Mouse (Mus musculus): ENCODE data around the gene Cbarp. TPM values are rescaled to one million over a fixed set of nuclear protein-coding genes. Genes with fewer than 3 reads are reported as not detected.

Cbarp gene
- polyA plus RNA-seq, 1 experiment from 2014 or later: 4.7 TPM

DNA sequence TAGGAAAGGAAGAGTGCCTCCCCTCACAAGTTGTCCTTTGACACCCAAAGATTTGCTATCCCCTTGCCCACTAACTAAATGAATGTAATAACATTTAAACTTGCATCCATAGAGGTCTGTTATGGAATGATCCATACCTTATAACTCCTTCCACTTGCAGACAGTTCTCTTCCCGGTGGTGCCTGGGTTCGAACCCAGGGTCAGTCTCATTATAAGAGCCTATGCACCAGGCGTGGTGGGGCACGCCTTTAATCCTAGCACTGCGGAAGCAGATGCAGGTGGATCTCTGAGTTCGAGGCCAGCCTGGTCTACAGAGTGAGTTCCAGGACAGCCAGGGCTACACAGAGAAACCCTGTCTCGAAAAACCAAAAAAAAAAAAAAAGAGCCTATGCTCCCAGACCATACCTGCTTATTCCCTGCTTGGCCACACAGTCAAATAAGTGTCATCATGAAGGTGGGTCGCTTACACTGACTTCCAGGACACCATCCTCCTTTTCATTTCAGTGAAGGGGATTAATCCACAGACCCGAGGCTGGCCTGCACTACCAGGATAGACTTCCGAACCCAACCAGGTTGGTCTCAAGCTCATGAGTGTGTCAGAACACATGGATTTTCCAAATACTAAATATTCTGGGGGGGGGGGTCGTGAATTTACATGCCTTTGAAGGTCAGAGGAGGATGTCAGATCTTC is 515 bp downstream of the Cbarp start:
- no peaks in the 10 kb centered on the region for H3K9me3 ChIP-seq (replicated peaks; ENCODE audit: low read length)
- WGBS: 81% methylated on average over 11 of the region's 11 CpGs
- no peak for TF ChIP-seq CTCF (IDR thresholded peaks at IDR 0.05; ENCODE audit: low read depth)
- no peaks in the 10 kb centered on the region for H3K27me3 ChIP-seq (ENCODE audit: insufficient read depth, low read length)
- H3K36me3 ChIP-seq (ENCODE audit: insufficient read depth, low read length): peaks cover 16% of the 10 kb centered on the region
- H3K9ac ChIP-seq (ENCODE audit: low read depth, low read length): no peak overlapping the region
- no peak overlapping the region for H3K27ac ChIP-seq
- H3K4me1 ChIP-seq (replicated peaks; ENCODE audit: insufficient read depth, low read length): peaks cover 26% of the 10 kb centered on the region
- no peak overlapping the region for H3K4me2 ChIP-seq (ENCODE audit: low read length)
- no peak for DNase-seq (ENCODE audit: low spot score)
- ATAC-seq (replicated peaks; ENCODE audit: low FRiP score, low read depth): no peak
- no peak overlapping the region for H3K4me3 ChIP-seq (replicated peaks; ENCODE audit: low read depth, low read length)

DNA sequence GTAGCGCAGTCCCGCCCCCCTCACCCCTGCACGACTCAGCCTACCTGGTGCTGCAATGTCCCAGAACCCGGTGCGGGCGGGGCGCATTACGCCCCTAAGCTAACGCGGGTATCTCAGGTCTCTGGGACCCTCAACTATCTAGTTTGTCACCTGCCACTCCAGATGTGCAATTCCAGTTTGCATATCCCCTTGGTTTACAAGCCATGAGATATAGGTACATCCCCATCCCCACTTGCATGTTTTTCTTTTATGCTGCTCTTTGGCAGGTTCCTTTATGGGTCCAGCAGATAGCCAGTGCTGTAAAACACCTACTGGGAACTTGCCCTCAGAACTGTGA is 1.2 kb downstream of the Cbarp start:
- no peak for TF ChIP-seq CTCF (IDR thresholded peaks at IDR 0.05; ENCODE audit: low read depth)
- no peaks in the 10 kb centered on the region for H3K27me3 ChIP-seq (ENCODE audit: insufficient read depth, low read length)
- H3K4me3 ChIP-seq (replicated peaks; ENCODE audit: low read depth, low read length): peak overlapping the region; percentile 69
- H3K36me3 ChIP-seq (ENCODE audit: insufficient read depth, low read length): peaks cover 9% of the 10 kb centered on the region
- ATAC-seq (replicated peaks; ENCODE audit: low FRiP score, low read depth) (no peak), DNase-seq (ENCODE audit: low spot score) (no peak)
- peak overlapping the region; percentile 78 for H3K9ac ChIP-seq (ENCODE audit: low read depth, low read length)
- peak overlapping the region; percentile 69; the same call in 1 of the 2 replicates for H3K27ac ChIP-seq
- 3% methylated on average over 10 of the region's 10 CpGs for WGBS
- H3K9me3 ChIP-seq (replicated peaks; ENCODE audit: low read length): no peaks in the 10 kb centered on the region
- peaks cover 26% of the 10 kb centered on the region for H3K4me1 ChIP-seq (replicated peaks; ENCODE audit: insufficient read depth, low read length)
- peak overlapping the region; percentile 98 for H3K4me2 ChIP-seq (ENCODE audit: low read length)

DNA sequence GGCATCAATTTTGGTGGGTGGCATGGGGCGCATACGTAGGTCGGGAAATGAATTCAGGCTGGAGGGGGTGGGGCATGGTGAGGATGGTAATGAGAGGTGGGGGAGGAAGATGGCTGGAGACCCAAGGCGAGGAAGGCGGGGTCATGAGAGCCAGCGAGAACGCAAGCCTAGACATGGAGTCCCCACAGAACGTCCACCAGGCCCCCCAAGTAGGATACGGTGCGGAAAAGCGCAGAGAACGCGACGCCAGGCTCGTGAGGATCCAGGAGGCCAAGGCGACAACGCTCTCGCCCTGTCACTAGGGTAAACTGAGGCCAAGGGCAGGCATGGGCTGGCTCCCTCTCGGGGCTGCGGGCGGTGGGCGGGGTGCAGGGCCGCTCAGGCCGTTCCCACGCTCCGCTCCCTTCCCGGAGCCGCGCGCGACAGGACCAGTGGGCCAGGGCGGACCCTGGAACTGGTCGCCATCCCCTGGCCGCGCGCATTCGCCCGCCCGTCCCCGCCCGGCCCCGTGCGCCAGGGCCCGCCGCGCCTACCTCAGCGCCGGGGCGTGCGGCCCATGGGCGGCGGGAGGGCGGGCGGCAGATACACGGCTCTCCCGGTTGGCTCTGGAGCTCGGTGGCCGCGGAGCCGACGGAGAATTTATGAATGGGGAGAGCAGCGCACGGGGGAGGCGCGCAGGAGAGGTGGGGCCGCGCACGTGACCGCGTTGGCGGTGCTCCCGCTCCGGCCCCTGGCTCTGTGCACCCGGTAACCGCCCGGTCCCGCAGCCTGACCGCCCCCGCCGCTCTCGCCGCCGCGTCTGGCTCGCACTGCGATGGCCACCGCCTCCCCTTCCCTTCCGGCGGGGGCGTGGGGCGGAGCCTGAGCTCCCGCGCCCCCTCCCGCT is 1.8 kb downstream of the Cbarp start, which contains the start of gene Atp5d:
Gene Atp5d (plus strand): TSS at position 80 of the 886 bp plus-strand sequence.
- under 1% methylated on average over 73 of the region's 94 CpGs for WGBS
- H3K36me3 ChIP-seq (ENCODE audit: insufficient read depth, low read length): peaks cover 3% of the 10 kb centered on the region; the same call in 1 of the 2 replicates
- no peak for TF ChIP-seq CTCF (IDR thresholded peaks at IDR 0.05; ENCODE audit: low read depth)
- H3K4me3 ChIP-seq (replicated peaks; ENCODE audit: low read depth, low read length): peak within 1 kb of the TSS; percentile 69
- H3K27me3 ChIP-seq (ENCODE audit: insufficient read depth, low read length): no peaks in the 10 kb centered on the region
- DNase-seq (ENCODE audit: low spot score) (no peak), ATAC-seq (replicated peaks; ENCODE audit: low FRiP score, low read depth) (no peak)
- H3K4me1 ChIP-seq (replicated peaks; ENCODE audit: insufficient read depth, low read length): peaks cover 26% of the 10 kb centered on the region
- peak within 1 kb of the TSS; percentile 69 for H3K27ac ChIP-seq
- peak within 1 kb of the TSS; percentile 98 for H3K4me2 ChIP-seq (ENCODE audit: low read length)
- peak within 1 kb of the TSS; percentile 78 for H3K9ac ChIP-seq (ENCODE audit: low read depth, low read length)
- H3K9me3 ChIP-seq (replicated peaks; ENCODE audit: low read length): no peaks in the 10 kb centered on the region

DNA sequence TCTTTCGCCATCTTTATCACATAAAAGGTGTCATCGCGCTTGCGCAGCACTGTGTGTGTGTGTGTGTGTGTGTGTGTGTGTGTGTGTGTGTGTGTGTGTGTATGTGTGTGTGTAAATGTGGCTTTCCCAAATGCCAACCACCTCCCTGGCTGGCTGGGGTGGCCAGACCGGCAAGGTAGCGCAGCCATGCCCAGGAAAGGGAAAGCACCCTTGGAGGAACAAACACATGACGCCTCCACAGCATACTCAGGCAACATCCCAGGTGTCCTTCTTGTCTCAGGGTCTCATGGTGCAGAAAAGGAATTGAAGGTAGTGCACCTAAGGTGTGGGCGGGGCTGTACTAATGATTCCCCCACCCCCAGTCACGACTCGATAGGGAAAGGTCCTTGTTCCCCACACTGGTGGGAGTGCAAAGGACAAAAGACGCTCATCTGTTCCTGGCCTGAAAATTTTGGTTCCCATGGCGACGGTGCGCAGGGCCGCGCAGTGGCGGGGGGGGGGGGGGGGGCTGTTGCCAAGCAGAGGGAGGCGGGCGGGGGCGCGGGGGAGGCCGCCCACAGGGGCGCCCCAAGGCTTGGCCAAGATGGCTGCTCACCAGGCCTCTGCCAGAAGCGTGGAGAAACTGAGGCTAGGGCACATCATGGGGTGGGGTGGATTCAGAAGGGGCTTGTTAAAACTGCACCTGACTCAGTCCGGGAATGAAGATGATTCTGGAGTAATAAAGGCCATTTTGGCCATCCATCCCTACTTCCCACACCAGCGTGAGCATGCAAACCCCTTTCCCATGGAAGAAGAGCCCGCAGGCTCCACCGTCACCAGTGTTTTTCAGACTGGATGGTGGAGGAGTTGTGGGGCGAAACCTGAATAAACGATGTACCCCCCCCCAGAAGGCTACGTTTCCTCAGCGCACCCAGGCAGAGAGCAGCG is 2.7 kb downstream of the Cbarp start:
- H3K27ac ChIP-seq: peak overlapping the region; percentile 69
- 7% methylated on average over 27 of the region's 33 CpGs for WGBS
- no peaks in the 10 kb centered on the region for H3K27me3 ChIP-seq (ENCODE audit: insufficient read depth, low read length)
- peak overlapping the region; percentile 98 for H3K4me2 ChIP-seq (ENCODE audit: low read length)
- H3K9ac ChIP-seq (ENCODE audit: low read depth, low read length): peak overlapping the region; percentile 78
- no peaks in the 10 kb centered on the region for H3K36me3 ChIP-seq (ENCODE audit: insufficient read depth, low read length)
- no peak for TF ChIP-seq CTCF (IDR thresholded peaks at IDR 0.05; ENCODE audit: low read depth)
- H3K9me3 ChIP-seq (replicated peaks; ENCODE audit: low read length): no peaks in the 10 kb centered on the region
- peak overlapping the region; percentile 69 for H3K4me3 ChIP-seq (replicated peaks; ENCODE audit: low read depth, low read length)
- DNase-seq (ENCODE audit: low spot score): no peak
- no peak for ATAC-seq (replicated peaks; ENCODE audit: low FRiP score, low read depth)
- H3K4me1 ChIP-seq (replicated peaks; ENCODE audit: insufficient read depth, low read length): peaks cover 25% of the 10 kb centered on the region

DNA sequence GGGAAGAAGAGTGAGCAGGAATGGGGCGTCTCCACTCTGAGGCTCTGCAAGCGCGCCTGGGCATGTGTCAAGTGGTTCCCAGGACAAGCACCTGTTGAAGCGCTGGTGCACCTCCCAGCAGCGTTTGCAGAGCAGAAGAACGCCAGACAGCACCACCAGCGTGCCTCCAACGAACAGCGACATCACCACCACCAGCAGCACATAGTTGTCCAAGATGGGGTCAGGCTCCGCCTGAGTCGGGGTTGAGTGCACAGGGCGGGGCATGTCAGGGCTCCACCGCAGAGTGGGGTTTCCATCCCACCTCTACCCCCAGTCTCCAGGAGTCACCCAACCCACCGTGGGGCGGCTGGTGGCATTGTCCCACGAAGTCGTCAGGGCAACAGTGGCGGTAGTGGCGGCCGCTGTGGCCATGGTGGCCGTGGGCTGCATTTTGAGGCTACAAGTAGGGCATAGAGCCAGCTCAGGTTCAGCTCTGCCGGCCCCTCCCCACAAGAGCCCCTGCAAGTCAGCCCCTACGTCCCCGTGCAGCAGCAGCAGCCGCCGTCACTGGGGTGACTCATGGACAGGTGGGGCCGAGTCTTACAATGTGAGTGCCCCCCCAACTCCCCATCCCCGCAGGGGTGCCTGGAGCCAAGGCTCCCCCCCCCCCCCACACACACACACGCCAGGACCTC is 3.5 kb downstream of the Cbarp start:
- ATAC-seq (replicated peaks; ENCODE audit: low FRiP score, low read depth) (0 out of 2 replicates have a peak, but pooled peaks have one; percentile 15), DNase-seq (ENCODE audit: low spot score) (no peak)
- H3K9ac ChIP-seq (ENCODE audit: low read depth, low read length): peak overlapping the region; percentile 23; the same call in 1 of the 2 replicates
- H3K4me1 ChIP-seq (replicated peaks; ENCODE audit: insufficient read depth, low read length): peaks cover 23% of the 10 kb centered on the region; the same call in 1 of the 2 replicates
- 0 out of 2 replicates have a peak overlapping the region, but pooled peaks have one; percentile 25 for H3K27ac ChIP-seq
- H3K36me3 ChIP-seq (ENCODE audit: insufficient read depth, low read length): no peaks in the 10 kb centered on the region
- peak overlapping the region; percentile 69 for H3K4me3 ChIP-seq (replicated peaks; ENCODE audit: low read depth, low read length)
- H3K27me3 ChIP-seq (ENCODE audit: insufficient read depth, low read length): no peaks in the 10 kb centered on the region
- TF ChIP-seq CTCF (IDR thresholded peaks at IDR 0.05; ENCODE audit: low read depth): no peak
- H3K4me2 ChIP-seq (ENCODE audit: low read length): peak overlapping the region; percentile 98
- WGBS: 5% methylated on average over 28 of the region's 29 CpGs
- H3K9me3 ChIP-seq (replicated peaks; ENCODE audit: low read length): no peaks in the 10 kb centered on the region
